Mouse (Mus musculus) heart, embryonic 12.5 days (tissue): ENCODE data around the gene Slc25a45. TPM values are rescaled to one million over a fixed set of nuclear protein-coding genes. Genes with fewer than 3 reads are reported as not detected.
"Not testable (repeated sequence)": the region's sequence is repeated elsewhere in the genome, so short reads cannot be mapped to it uniquely, and the experiment has no call there.

Experiments used
- ATAC-seq: fragments of 200-750 bp; cut with Nextera tagmentation; 2 replicates; pipeline ENCODE4 v1.8.0; 2017; ENCODE audit warnings: moderate TSS enrichment, moderate library complexity; ENCODE audit not compliant: insufficient number of reproducible peaks, low FRiP score
- H3K27ac ChIP-seq: fragments of 300-500 bp; sonication (generic); 2 replicates; pipeline ENCODE4 v1.5.1; 2016; ENCODE audit warnings: mild to moderate bottlenecking, moderate library complexity; ENCODE audit not compliant: poor library complexity, severe bottlenecking
- H3K27me3 ChIP-seq: fragments of 300-500 bp; sonication (generic); replicated peaks from 2 replicates; pipeline ENCODE4 v1.6.1; 2016; ENCODE audit warnings: mild to moderate bottlenecking, moderate library complexity
- H3K36me3 ChIP-seq: fragments of 300-500 bp; sonication (generic); 2 replicates; pipeline ENCODE4 v1.6.1; 2016; ENCODE audit warnings: mild to moderate bottlenecking, moderate library complexity
- H3K4me1 ChIP-seq: fragments of 300-500 bp; sonication (generic); replicated peaks from 2 replicates; pipeline ENCODE4 v1.6.1; 2016; ENCODE audit warnings: mild to moderate bottlenecking
- H3K4me2 ChIP-seq: fragments of 300-500 bp; sonication (generic); 2 replicates; pipeline ENCODE4 v1.6.1; 2016; ENCODE audit warnings: mild to moderate bottlenecking, moderate library complexity
- H3K4me3 ChIP-seq: fragments of 300-500 bp; sonication (generic); 2 replicates; pipeline ENCODE4 v1.5.1; 2016; ENCODE audit warnings: mild to moderate bottlenecking
- H3K9ac ChIP-seq: fragments of 300-500 bp; sonication (generic); 2 replicates; pipeline ENCODE4 v1.6.1; 2016; ENCODE audit warnings: mild to moderate bottlenecking, moderate library complexity
- H3K9me3 ChIP-seq: fragments of 300-500 bp; sonication (generic); replicated peaks from 2 replicates; pipeline ENCODE4 v1.6.1; 2016; ENCODE audit warnings: mild to moderate bottlenecking, moderate library complexity
- WGBS: fragments of 180-500 bp; shearing (Covaris S2); methylation state at CpG from one replicate; pipeline ENCODE4 v1.1.7; 2016; 5-methylcytosine and 5-hydroxymethylcytosine counted together
- polyA plus RNA-seq: library from polyadenylated mRNA; unstranded; fragments of >200 nt; fragmentation: Nextera tagmentation; extraction: Ambion mirVana; gene quantifications from 2 replicates; pipeline ENCODE4 v1.2.1, GENCODE M21; 2016

Gene Slc25a45
- polyA plus RNA-seq, 1 experiment from 2014 or later, result 3.9 TPM

DNA sequence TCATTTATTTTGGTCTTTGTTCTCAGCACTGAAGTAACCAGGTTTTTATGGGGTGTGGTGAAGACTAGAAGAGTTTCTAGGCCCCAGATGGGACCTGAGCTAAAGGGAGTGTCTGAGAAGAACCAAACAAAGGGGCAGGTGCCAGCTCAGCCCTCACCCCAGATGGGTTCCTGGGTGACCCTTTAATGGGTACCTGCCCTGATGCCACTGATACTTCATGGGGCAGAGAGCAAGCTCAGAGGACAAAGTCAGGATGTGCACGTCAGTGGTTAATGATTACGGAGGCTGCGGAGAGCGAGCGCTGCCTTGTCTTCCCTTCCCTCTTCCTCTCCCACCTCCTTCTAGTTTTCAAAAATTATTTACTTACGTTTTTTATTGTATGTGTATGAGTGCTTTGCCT, 3.5 kb downstream of the Slc25a45 start:
- ATAC-seq, result no peak
- 93% methylated on average over 6 of the region's 6 CpGs for WGBS

DNA sequence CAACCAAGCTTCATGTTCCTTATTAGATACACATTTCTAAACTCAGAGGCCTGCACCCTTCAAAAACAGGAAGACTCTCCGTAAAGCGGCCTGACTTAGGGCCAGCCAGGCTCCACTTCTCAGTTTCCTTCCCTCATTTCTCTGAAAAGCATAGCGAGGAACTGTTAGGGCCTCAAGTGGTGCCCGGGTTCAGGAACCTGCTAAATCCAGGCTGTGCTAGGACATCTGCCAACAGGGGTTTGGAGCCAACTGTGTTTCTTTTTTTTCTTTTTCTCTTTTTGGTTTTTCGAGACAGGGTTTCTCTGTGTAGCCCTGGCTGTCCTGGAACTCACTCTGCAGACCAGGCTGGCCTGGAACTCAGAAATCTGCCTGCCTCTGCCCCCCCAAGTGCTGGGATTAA, 4.5 kb downstream of the Slc25a45 start:
- peaks cover 24% of the 10 kb centered on the region for H3K4me1 ChIP-seq
- not testable (repeated sequence) for H3K27ac ChIP-seq, H3K9me3 ChIP-seq, H3K27me3 ChIP-seq, H3K4me3 ChIP-seq, H3K4me2 ChIP-seq, H3K36me3 ChIP-seq, ATAC-seq, H3K9ac ChIP-seq
- 82% methylated on average over 5 of the region's 5 CpGs for WGBS

More for the DNA sequence above, 3.5 kb downstream of the Slc25a45 start:
- H3K4me1 ChIP-seq, result peaks cover 24% of the 10 kb centered on the region
- no peak overlapping the region for H3K9ac ChIP-seq
- H3K9me3 ChIP-seq, result no peaks in the 10 kb centered on the region
- H3K27me3 ChIP-seq, result no peaks in the 10 kb centered on the region
- H3K4me2 ChIP-seq, result no peak overlapping the region
- no peaks in the 10 kb centered on the region for H3K36me3 ChIP-seq
- no peak overlapping the region for H3K4me3 ChIP-seq
- no peak overlapping the region for H3K27ac ChIP-seq

DNA sequence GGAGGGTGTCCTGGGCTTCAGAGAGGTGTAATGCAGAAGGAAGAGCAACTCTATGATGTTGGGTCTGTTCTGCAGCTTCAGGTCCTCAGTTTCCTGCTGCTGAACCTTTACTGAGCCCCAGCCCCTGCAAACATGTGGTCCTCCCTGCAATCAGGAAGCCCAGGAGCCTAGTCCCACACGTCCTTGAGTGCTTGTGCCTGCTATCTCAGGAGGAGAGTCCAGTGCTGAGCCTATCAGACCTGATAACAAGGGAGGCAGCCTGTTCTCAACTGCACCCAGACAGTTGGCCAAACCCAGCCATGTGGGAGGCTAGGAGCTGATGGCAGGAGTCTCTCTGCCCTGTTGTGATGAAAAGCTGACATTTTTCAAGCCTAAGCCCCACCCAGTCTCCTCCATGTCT, 6.3 kb downstream of the Slc25a45 start:
- Histone ChIP-seq H3K27ac (no peak overlapping the region), H3K4me1 (peaks cover 10% of the 10 kb centered on the region), H3K9ac (no peak overlapping the region; the same call in 1 of the 2 replicates), H3K36me3 (no peaks in the 10 kb centered on the region), H3K27me3 (no peaks in the 10 kb centered on the region), H3K9me3 (no peaks in the 10 kb centered on the region), H3K4me2 (no peak overlapping the region), H3K4me3 (no peak overlapping the region)
- ATAC-seq, result peak; percentile 37; the same call in 1 of the 2 replicates
- 10% methylated on average over 1 of the region's 1 CpGs for whole genome bisulfite sequencing

DNA sequence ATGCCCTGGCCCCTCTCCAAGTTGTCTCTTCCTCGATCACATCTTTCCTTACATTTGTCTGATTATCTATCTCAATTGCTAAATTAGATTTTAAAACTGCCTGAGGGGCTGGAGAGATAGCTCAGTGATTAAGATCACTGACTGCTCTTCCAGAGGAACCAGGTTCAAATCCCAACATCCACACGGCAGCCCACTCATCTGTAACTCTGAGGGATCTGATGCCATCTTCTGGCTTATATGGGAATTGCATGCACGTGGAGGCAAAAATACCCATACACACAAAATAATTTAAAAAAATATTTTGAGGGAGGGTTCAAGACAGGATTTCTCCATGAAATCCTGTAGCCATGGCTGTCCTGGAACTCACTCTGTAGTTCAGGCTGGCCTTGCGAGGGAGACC, 8.2 kb downstream of the Slc25a45 start:
- Histone ChIP-seq H3K27me3 (no peaks in the 10 kb centered on the region), H3K4me1 (peaks cover 10% of the 10 kb centered on the region), H3K9ac (no peak overlapping the region), H3K27ac (no peak overlapping the region), H3K36me3 (no peaks in the 10 kb centered on the region), H3K4me3 (no peak overlapping the region), H3K4me2 (no peak overlapping the region), H3K9me3 (no peaks in the 10 kb centered on the region)
- 56% methylated on average over 4 of the region's 4 CpGs for WGBS
- no peak for ATAC-seq

DNA sequence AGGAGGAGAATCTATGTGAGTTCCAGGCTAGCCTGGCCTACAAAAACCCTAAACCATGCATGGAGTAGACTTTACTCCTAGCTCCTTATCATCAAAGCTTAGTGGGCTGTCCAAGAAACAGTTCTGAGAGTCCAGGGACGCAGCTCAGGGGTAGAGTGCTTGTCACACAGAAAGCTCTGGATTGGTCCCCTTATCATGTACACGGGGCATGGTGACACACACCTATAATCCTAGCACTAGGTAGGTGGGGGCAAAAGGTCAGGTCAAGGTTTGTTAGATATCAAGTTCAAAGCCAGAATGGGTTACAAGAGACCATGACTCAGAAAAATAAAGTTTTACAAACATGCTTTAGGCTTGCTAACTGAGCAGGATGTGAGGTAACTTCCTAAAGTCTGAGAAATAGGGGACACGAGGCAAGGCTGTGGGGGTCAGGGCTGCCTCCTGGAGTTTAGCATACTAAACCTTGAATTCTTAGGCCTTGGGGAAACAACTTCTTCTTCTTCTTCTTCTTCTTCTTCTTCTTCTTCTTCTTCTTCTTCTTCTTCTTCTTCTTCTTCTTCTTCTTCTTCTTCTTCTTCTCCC, 9.7 kb downstream of the Slc25a45 start:
- Histone ChIP-seq H3K4me3 (no peak overlapping the region), H3K27ac (no peak overlapping the region), H3K27me3 (no peaks in the 10 kb centered on the region), H3K4me1 (peaks cover 18% of the 10 kb centered on the region), H3K4me2 (no peak overlapping the region), H3K36me3 (no peaks in the 10 kb centered on the region), H3K9ac (no peak overlapping the region), H3K9me3 (no peaks in the 10 kb centered on the region)
- 40% methylated on average over 3 of the region's 3 CpGs for WGBS
- no peak for ATAC-seq

DNA sequence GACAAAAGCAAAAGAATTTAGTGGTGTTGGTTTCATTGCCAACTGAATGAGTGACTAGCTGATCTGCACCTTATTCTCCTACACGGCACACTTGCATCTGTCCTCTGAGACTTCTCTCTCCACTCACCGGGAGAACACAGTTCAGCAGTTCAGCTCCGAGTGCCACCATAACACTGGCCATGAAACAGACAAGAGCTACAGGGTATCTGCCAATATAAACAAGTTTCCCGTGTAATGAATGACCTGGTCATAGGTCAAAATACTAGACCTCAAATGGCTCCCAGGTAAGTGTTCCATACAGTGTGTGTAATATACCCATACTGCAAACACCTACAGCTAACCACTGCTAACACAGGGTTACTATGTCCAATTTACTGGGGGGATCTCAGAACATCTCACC, 11.6 kb downstream of the Slc25a45 start:
- 67% methylated on average over 4 of the region's 4 CpGs for WGBS

DNA sequence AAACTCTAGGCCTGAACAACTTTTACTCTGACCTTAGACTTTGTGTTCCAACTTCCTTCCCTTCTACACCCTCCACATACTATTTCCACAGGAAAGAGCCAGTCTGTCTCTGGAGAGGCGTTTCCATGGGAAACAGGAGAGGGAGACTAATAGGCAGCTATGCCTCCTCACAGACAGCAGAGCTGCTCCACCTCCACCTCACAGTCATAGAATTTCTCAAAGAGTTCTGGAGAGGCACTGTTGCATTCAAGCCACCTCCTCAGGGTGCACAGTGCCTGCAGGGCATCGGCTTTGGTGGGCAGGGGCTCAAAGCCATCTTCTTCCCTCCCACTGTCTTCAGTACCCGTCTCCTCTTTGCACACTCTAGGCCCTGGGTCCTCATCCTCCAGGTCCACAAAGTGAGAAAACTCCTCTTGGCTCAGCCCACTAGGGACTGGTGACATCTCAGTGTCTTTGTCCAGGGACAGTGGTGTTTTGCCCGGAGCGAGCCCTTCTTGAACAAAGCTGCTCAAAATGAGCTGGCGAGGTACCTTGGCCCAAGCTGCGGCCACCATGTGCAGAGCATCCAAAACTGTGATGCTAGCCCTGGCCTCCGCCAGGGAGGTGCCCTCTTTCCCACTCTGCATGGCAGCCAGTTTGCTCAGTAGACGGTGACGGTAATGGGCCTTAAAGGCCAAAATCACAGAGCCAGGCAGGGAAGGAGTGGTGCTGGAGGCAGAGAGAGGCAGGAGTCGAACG, 14.1 kb downstream of the Slc25a45 start:
- no peak for ATAC-seq
- Histone ChIP-seq H3K27me3 (no peaks in the 10 kb centered on the region), H3K9ac (no peak overlapping the region), H3K4me3 (no peak overlapping the region), H3K4me2 (no peak overlapping the region), H3K4me1 (peaks cover 19% of the 10 kb centered on the region), H3K27ac (peak overlapping the region; percentile 44; the same call in 1 of the 2 replicates), H3K36me3 (peaks cover 15% of the 10 kb centered on the region), H3K9me3 (no peaks in the 10 kb centered on the region)
- 84% methylated on average over 12 of the region's 12 CpGs for WGBS

More for the DNA sequence above, 11.6 kb downstream of the Slc25a45 start:
- Histone ChIP-seq H3K27me3 (no peaks in the 10 kb centered on the region), H3K4me2 (no peak overlapping the region), H3K4me3 (no peak overlapping the region), H3K27ac (no peak overlapping the region), H3K36me3 (no peaks in the 10 kb centered on the region), H3K4me1 (peaks cover 23% of the 10 kb centered on the region), H3K9ac (no peak overlapping the region), H3K9me3 (no peaks in the 10 kb centered on the region)
- ATAC-seq, result no peak

DNA sequence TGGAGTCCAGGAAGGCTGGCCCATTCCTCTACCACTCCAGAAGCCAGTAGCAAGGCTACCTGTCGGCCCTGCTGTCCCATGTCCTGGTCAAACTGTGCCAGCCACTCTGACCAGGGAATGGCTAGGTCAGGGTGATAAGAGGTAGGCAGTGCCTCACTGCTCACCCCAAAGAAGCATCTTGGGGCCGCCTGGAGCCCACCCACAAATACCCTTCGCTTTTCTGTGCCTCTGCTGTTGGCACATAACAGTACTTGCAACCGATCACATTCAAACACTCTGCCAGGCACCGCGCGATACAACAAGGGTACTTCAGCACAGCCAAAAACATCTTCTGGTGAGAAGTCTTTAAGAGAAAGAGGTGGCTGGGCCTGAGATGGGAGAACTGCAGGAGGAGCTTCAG, 14.7 kb downstream of the Slc25a45 start:
- no peaks in the 10 kb centered on the region for H3K9me3 ChIP-seq
- WGBS, result 92% methylated on average over 7 of the region's 7 CpGs
- H3K27me3 ChIP-seq, result no peaks in the 10 kb centered on the region
- H3K4me1 ChIP-seq, result peaks cover 19% of the 10 kb centered on the region
- ATAC-seq, result no peak
- H3K36me3 ChIP-seq, result peaks cover 18% of the 10 kb centered on the region
- no peak overlapping the region for H3K4me3 ChIP-seq
- no peak overlapping the region for H3K9ac ChIP-seq
- no peak overlapping the region for H3K4me2 ChIP-seq
- no peak overlapping the region for H3K27ac ChIP-seq

DNA sequence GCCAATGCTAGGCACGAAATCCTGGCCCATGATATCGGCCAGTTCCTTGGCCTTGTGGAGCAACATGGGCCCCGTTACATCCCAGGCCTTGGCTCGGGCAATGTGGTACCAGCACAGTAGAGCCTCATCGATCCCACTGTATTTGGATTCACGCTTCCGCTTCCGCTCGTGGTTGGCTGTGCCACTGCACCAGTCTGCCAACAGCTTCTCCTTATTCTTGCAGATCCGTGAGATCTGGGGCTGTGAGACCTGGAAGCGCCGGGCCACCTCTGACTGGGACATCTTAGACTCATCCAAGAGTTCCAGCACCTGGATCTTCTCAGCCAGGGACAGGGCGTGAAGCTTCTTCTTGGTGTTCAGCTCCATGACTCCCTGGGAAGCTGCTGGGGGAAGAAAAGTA, 15.1 kb downstream of the Slc25a45 start:
- H3K27me3 ChIP-seq, result no peaks in the 10 kb centered on the region
- peaks cover 23% of the 10 kb centered on the region for H3K36me3 ChIP-seq
- peaks cover 19% of the 10 kb centered on the region for H3K4me1 ChIP-seq
- H3K9me3 ChIP-seq, result no peaks in the 10 kb centered on the region
- no peak overlapping the region for H3K9ac ChIP-seq
- H3K4me2 ChIP-seq, result peak overlapping the region; percentile 97
- 90% methylated on average over 13 of the region's 13 CpGs for whole genome bisulfite sequencing
- ATAC-seq, result no peak
- peak overlapping the region; percentile 66; the same call in 1 of the 2 replicates for H3K4me3 ChIP-seq
- H3K27ac ChIP-seq, result no peak overlapping the region

DNA sequence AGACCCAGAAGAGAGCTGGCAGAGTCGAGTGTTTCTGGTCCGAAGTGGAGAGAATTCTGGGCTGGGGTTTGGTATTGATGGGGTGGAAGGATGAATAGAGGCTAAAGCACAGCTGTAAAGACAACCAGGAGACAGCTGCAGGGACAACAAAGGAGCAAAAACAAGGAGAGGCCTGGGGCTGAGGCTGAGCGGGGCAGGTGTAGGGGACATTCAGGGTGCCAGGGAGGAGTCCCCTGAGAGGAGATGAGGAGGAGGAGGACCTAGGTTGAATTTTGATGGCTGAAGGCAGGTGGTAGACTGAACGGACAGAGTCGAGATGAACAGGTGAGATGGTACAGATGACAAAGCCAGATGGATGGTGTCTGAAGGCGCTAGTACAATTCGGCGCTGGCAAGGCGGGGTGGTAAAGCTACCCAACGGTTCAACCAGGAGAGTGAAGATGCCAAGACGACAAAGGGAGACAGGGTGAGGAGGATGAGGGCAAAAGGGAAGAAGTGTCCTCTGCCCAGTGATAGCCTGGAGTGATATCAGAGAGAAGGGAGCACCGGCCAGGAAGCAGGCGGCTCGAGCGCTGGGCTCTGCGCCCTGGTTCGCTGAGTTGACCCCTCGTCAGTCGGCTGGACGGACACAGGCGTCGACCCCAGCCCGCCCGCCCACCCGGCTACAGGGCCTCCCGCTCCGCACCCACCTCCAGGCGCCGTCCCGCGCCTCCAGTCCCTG, 15.8 kb downstream of the Slc25a45 start:
- Histone ChIP-seq H3K27ac (0 out of 2 replicates have a peak overlapping the region, but pooled peaks have one; percentile 20), H3K4me3 (peak overlapping the region; percentile 66), H3K4me2 (peak overlapping the region; percentile 97), H3K9me3 (no peaks in the 10 kb centered on the region), H3K9ac (peak overlapping the region; percentile 88), H3K4me1 (peaks cover 19% of the 10 kb centered on the region), H3K27me3 (no peaks in the 10 kb centered on the region), H3K36me3 (peaks cover 28% of the 10 kb centered on the region)
- no peak for ATAC-seq
- WGBS, result 11% methylated on average over 31 of the region's 31 CpGs

DNA sequence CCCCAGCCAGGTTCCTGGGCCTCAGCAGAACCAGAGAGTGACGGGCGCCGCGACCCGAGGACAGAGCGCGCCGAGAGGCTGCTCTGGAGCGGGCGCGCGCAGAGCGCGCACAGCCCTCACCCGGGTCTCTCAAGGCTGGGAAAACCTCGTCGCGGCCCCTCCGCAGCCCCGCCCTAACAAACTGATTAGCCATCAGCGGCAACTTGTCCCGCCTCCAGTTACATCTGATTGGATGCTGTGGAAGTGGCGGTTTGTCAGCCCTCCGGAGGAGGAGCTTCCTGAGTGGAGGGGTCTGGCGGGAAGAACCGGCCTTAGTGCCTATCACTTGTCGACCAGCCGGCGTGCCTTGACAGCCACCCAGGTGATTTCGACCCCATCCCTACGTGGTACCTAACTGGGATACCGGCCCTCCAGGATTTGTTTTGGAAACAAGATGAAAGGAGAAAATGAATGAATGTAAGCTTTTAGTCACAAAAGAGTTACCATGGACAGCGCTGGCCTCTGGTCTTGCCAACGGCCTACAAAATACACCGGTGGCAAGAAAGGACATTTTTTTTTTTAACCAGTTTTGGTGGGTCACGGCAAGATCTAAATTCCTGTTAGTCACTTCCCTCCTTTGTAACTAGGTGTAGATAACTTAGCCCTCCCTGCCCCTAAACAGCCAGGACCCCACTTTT, 16.5 kb downstream of the Slc25a45 start, which contains the start of gene Tigd3:
Gene Tigd3 (minus strand): TSS at position 148 of the 677 bp plus-strand sequence.
- H3K4me2 ChIP-seq, result peak within 1 kb of the TSS; percentile 97
- 4% methylated on average over 36 of the region's 36 CpGs for WGBS
- peaks cover 33% of the 10 kb centered on the region for H3K36me3 ChIP-seq
- H3K9ac ChIP-seq, result peak within 1 kb of the TSS; percentile 88
- H3K4me1 ChIP-seq, result peaks cover 19% of the 10 kb centered on the region
- H3K4me3 ChIP-seq, result peak within 1 kb of the TSS; percentile 66
- H3K27me3 ChIP-seq, result no peaks in the 10 kb centered on the region
- no peaks in the 10 kb centered on the region for H3K9me3 ChIP-seq
- 0 out of 2 replicates have a peak within 1 kb of the TSS, but pooled peaks have one; percentile 20 for H3K27ac ChIP-seq
- peak; percentile 90 for ATAC-seq
